Mouse (Mus musculus) ES-E14 (cell line): ENCODE results near the gene Zfhx3. TPM values are rescaled to one million over a fixed set of nuclear protein-coding genes. Genes with fewer than 3 reads are reported as not detected.

Experiments used
- DNase-seq: peaks from one replicate; pipeline ENCODE4 v3.0.0-alpha.2; 2013; ENCODE audit warnings: low read depth, low spot score
- H3K27ac ChIP-seq: 2 replicates; pipeline ENCODE4 v1.5.1; 2012; ENCODE audit warnings: low read depth, mild to moderate bottlenecking, low read length, moderate library complexity, mixed read lengths; ENCODE audit not compliant: poor library complexity, insufficient read depth, severe bottlenecking
- H3K36me3 ChIP-seq: 2 replicates; pipeline ENCODE4 v1.6.1; 2012; ENCODE audit warnings: mild to moderate bottlenecking, low read length, moderate library complexity, mixed read lengths; ENCODE audit not compliant: control insufficient read depth, poor library complexity, insufficient read depth, severe bottlenecking
- H3K4me1 ChIP-seq, 2 experiments: fragments of 150-350 bp in 1 of 2; sonication (generic) in 1 of 2; 2 replicates each; pipeline ENCODE4 v1.6.1; 2012; ENCODE audit warnings: low read length in 2 of 2, mild to moderate bottlenecking in 1 of 2, mixed read lengths in 1 of 2; ENCODE audit not compliant: control insufficient read depth in 2 of 2, insufficient read depth in 2 of 2, poor library complexity in 1 of 2
- H3K4me3 ChIP-seq, 2 experiments: fragments of 150-350 bp in 1 of 2; sonication (generic) in 1 of 2; 2 replicates each; pipeline ENCODE4 v1.5.1; 2012; ENCODE audit warnings: low read length in 2 of 2, low read depth in 1 of 2, mild to moderate bottlenecking in 1 of 2, mixed read lengths in 1 of 2; ENCODE audit not compliant: insufficient read depth in 1 of 2, poor library complexity in 1 of 2, severe bottlenecking in 1 of 2
- H3K9ac ChIP-seq: 2 replicates; pipeline ENCODE4 v1.6.1; 2012; ENCODE audit warnings: low read depth, mild to moderate bottlenecking, low read length, mixed read lengths; ENCODE audit not compliant: poor library complexity, insufficient read depth, severe bottlenecking
- H3K9me3 ChIP-seq: fragments of 150-350 bp; sonication (generic); 2 replicates; pipeline ENCODE4 v1.6.1; 2012; ENCODE audit warnings: low read depth, mild to moderate bottlenecking, low read length; ENCODE audit not compliant: control insufficient read depth, insufficient read depth
- CHD2 ChIP-seq: IDR thresholded peaks from 2 replicates; pipeline ENCODE4 v1.6.1; 2014; ENCODE audit warnings: mild to moderate bottlenecking, low read depth, low read length, inconsistent platforms
- HCFC1 ChIP-seq: IDR thresholded peaks from 2 replicates; pipeline ENCODE4 v1.6.1; 2012; ENCODE audit warnings: low read length, inconsistent platforms, borderline replicate concordance; ENCODE audit not compliant: insufficient read depth
- MAFK ChIP-seq: IDR thresholded peaks from 2 replicates; pipeline ENCODE4 v1.6.1; 2014; ENCODE audit warnings: mild to moderate bottlenecking, low read depth, low read length, inconsistent platforms; ENCODE audit not compliant: insufficient read depth
- ZC3H11A ChIP-seq: IDR thresholded peaks from 2 replicates; pipeline ENCODE4 v1.6.1; 2012; ENCODE audit warnings: low read depth, mild to moderate bottlenecking, inconsistent platforms, low read length, borderline replicate concordance
- ZNF384 ChIP-seq: IDR thresholded peaks from 2 replicates; pipeline ENCODE4 v1.6.1; 2012; ENCODE audit warnings: low read depth, low read length, inconsistent platforms
- in situ Hi-C, 2 experiments: fragments of 600-800 bp; cut with MboI; formaldehyde crosslinking; loops; one replicate each; pipeline ENCODE4 v1.15.1; 2025; ENCODE audit warnings: low sequenced_read_pairs in 2 of 2, inconsistent platforms in 1 of 2; ENCODE audit not compliant: unreplicated experiment in 2 of 2
- total RNA-seq: library from RNA; depleted of rRNA; stranded (reverse); fragments of 300-350 nt; gene quantifications from 2 replicates; pipeline ENCODE4 v1.2.3, GENCODE M21; 2012

Zfhx3 gene
- total RNA-seq, 1 experiment, result 8.8 TPM

- no peak for DNase-seq
- Histone ChIP-seq H3K9ac (no peak overlapping the region), H3K27ac (no peak overlapping the region), H3K9me3 (no peaks in the 10 kb centered on the region), H3K4me3 (peak overlapping the region in 1 of 2 experiments; percentile 40; a peak in 1 of 4 replicates), H3K36me3 (no peaks in the 10 kb centered on the region), H3K4me1 (peaks cover 0 to 5% of the 10 kb centered on the region in 2 experiments; a peak in 2 of 4 replicates)
- in situ Hi-C loops, result no loop called here
- TF ChIP-seq ZC3H11A, result no peak
- TF ChIP-seq CHD2, result no peak
- no peak for TF ChIP-seq ZNF384
- TF ChIP-seq HCFC1, result no peak
- no peak for TF ChIP-seq MAFK
These were observed 421.0 kb downstream of the Zfhx3 start for GRCm38 (mm10) chr8:108363435-108363834.

- TF ChIP-seq HCFC1 (no peak), CHD2 (no peak), ZNF384 (no peak), MAFK (no peak), ZC3H11A (no peak)
- in situ Hi-C loops, result no loop called here
- H3K27ac ChIP-seq, result no peak overlapping the region
These were observed 421.4 kb downstream of the Zfhx3 start for GRCm38 (mm10) chr8:108363856-108364255.

GRCm38 (mm10) chr8:108369081-108369480 is 426.6 kb downstream of the Zfhx3 start:
- no peaks in the 10 kb centered on the region for H3K4me1 ChIP-seq

More at GRCm38 (mm10) chr8:108363856-108364255, 421.4 kb downstream of the Zfhx3 start:
- no peak for DNase-seq
- H3K9ac ChIP-seq, result no peak overlapping the region
- H3K9me3 ChIP-seq, result no peaks in the 10 kb centered on the region
- H3K36me3 ChIP-seq, result no peaks in the 10 kb centered on the region
- peaks cover 0 to 5% of the 10 kb centered on the region in 2 experiments; a peak in 2 of 4 replicates for H3K4me1 ChIP-seq
- H3K4me3 ChIP-seq, result peak overlapping the region in 1 of 2 experiments; percentile 40; a peak in 1 of 4 replicates

GRCm38 (mm10) chr8:108370731-108371130 is 428.3 kb downstream of the Zfhx3 start:
- TF ChIP-seq CHD2, result no peak
- TF ChIP-seq HCFC1, result no peak
- TF ChIP-seq MAFK, result no peak
- no peak for TF ChIP-seq ZNF384
- TF ChIP-seq ZC3H11A, result no peak
- Histone ChIP-seq H3K9me3 (no peaks in the 10 kb centered on the region), H3K36me3 (no peaks in the 10 kb centered on the region), H3K9ac (no peak overlapping the region), H3K4me3 (no peak overlapping the region), H3K27ac (no peak overlapping the region), H3K4me1 (no peaks in the 10 kb centered on the region)
- in situ Hi-C loops, result no loop called here
- DNase-seq, result no peak

More at GRCm38 (mm10) chr8:108369081-108369480, 426.6 kb downstream of the Zfhx3 start:
- TF ChIP-seq CHD2 (no peak), HCFC1 (no peak), ZNF384 (no peak), MAFK (no peak), ZC3H11A (no peak)
- no peak overlapping the region for H3K4me3 ChIP-seq
- DNase-seq, result no peak
- H3K9ac ChIP-seq, result no peak overlapping the region
- H3K9me3 ChIP-seq, result no peaks in the 10 kb centered on the region
- in situ Hi-C loops, result no loop called here
- no peaks in the 10 kb centered on the region for H3K36me3 ChIP-seq
- no peak overlapping the region for H3K27ac ChIP-seq
